Mouse (Mus musculus) ES-Bruce4 (cell line): ENCODE data around the gene Erfe.

Experiments
- CTCF ChIP-seq: IDR thresholded peaks from one replicate; pipeline ENCODE4 v1.8.1; 2011; ENCODE audit warnings: low read depth, low read length
- EP300 ChIP-seq: IDR thresholded peaks from 2 replicates; pipeline ENCODE4 v1.6.1; 2011; ENCODE audit warnings: low read depth, low read length; ENCODE audit not compliant: insufficient read depth

DNA sequence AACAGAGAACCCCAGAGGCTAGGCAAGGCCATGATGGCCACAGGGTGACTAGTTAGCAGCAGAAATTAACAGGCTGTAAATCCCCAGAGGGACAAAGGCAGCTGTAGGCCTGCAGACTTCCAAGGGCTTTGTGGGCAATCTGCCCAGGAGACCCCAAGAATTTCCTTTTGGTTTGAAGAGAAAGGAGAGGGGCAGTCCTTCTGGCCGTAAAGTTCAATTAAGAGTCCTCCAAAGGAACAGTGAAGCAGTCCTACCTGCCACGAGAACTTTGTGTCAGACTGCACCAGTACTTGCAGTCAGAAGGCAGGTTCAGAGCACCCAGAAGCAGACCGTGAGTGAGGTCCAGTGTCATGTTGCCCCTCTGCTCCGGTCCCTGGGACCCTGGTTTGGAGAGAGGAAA lies 48.7 kb downstream of the Erfe start:
- TF ChIP-seq CTCF: no peak
- TF ChIP-seq EP300: no peak
